Mouse (Mus musculus) heart, adult 9 months (tissue): ENCODE data around the gene Cep55.

Source experiments
- DNase-seq, 2 experiments: peaks; one replicate each; pipeline ENCODE4 v3.0.0; 2022; ENCODE audit warnings: low spot score in 2 of 2

The Cep55 gene

DNA sequence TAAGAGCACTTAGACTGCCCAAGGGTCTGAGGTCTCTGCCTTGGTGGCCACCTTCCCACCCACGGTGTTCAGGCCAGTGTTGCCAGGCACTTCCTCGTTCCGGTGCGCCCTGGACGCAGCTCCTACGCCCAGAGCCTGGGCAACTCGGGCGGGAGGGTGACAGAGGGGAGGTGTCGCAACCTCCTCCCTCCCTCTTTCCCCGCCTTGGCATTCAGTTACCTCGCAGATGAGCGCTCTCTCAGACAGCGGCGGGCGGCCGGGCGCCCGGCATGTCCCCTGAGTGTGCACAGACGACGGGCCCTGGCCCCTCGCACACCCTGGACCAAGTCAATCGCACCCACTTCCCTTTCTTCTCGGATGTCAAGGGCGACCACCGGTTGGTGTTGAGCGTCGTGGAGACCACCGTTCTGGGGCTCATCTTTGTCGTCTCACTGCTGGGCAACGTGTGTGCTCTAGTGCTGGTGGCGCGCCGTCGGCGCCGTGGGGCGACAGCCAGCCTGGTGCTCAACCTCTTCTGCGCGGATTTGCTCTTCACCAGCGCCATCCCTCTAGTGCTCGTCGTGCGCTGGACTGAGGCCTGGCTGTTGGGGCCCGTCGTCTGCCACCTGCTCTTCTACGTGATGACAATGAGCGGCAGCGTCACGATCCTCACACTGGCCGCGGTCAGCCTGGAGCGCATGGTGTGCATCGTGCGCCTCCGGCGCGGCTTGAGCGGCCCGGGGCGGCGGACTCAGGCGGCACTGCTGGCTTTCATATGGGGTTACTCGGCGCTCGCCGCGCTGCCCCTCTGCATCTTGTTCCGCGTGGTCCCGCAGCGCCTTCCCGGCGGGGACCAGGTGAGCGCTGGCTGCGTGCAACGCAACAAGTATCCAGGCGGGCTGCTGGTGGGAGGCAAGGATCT is 42.3 kb downstream of the Cep55 start, which contains the start of gene Ffar4:
Ffar4 (plus strand) TSS at position 214 of the 901 bp plus-strand sequence.
- DNase-seq = no peak

DNA sequence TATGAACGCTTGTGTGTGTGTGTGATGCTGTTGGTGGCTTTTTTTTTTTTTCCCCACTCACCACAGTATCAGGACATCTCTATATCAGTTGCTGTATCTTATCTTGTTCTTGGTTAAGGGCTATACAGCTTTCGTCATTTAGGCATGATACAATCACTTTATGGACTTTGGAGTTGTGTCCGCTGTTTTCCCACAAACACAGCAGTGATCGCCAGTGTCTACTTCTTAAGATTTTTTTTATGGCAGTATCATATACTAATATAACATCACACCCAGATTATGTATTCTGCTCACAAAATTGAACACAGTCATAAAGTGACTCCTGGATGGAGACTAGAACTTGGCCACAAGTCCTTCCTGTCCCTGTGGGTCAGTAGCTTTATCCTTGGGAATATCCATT is 53.1 kb downstream of the Cep55 start:
- no peak for DNase-seq

DNA sequence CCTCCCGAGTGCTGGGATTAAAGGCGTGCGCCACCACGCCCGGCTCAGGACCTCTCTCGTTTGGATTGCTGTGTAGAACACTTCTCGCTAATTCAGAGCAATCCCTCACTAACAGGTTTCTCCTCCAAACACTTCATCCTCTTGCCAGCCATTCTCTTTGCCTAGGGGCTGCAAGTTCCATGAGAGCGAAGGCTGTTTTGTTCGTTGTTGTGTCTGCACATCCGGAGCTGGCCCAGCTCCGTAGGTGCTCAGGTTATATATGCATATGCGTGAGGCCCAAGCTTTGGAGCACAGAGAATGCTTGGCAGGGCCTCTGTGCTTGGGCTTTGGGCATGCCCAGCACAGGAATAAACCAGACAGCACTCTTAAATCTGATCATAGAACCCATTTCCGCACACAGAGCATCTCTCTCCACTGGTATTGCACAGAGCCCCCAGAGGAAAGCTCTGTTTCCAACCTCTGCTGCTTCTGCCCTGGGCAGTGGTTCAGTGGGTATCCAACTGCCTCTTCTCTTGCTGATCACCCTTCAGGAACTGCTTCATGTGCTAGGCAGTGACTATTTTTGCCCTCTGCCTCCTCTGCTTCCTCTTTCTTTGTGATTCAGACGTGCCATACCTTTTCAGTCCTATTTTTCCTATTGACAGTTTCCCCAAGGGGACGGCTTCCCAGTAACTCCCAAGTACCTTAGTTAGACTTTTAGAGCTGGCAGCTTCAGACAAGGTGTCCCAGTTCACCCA is 54.9 kb downstream of the Cep55 start:
- no peak for DNase-seq

DNA sequence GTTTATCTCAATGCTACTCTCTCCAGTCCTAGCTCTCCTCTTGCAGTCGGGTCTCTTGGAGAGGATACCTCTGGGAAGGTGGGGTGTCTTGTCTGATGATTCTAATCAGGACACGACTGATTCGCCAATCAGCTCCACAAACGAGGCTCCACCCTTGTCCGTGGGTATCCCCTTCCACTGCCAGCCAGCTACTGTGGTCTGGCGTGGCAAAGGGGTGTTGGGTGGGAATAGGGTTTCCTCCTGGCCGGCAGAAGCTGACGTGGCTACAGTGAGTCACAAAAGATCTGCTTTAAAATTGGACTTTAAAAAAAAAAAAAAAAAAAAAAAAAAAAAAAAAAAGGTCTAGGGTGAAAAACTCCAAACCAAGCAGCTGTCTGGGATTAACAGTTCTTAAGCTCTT is 56.2 kb downstream of the Cep55 start:
- no peak for DNase-seq

DNA sequence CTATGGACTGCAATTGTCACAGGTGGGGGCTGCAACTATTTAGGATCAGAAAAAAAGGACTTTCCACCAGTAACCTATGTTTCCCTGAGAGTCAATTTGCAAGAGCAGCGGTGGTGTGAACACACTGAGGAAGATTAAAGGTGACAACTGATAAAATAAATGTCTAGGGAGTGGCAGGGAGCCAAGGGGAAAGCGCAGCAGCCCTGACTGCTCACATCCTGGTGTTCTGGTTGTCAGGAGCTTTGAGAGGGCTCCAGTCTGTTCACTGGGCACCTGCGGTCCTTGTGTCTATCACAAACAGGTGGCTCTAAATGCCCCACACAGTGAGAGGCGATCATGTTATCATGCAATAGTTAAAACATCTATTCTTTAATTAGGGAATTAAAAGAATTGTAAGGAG is 57.8 kb downstream of the Cep55 start:
- DNase-seq = no peak

DNA sequence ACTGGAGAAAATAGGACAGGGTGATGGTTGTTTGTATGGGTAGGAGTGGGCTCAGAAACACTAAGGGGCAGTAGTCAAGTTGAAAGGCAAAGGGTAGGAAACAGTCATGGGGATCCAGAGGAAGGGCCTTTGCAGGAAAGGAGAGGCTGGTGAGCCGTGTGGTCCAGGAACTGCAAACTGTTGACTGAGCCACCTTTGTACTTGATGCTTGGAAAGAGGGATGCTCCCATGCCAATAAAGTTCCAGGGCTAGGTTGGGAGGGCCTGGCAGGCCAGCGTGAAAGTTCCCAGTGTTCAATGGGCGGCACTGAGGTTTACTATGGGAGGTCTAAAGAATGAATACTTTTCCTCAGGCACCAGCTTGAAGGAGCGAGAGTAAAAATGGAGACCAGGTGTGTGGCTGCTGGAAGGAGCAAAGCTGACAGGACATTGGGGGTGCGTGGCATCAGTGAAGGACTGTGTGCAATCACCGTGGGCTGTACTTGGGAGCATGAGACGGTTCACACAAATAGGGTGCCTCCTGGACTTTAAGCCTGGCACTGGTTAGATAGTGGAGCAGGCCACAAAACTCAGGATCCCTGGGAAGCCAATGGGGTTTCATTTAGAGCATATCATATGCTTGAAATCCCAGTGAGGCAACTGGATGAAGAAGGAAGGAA is 60.2 kb downstream of the Cep55 start:
- no peak for DNase-seq

DNA sequence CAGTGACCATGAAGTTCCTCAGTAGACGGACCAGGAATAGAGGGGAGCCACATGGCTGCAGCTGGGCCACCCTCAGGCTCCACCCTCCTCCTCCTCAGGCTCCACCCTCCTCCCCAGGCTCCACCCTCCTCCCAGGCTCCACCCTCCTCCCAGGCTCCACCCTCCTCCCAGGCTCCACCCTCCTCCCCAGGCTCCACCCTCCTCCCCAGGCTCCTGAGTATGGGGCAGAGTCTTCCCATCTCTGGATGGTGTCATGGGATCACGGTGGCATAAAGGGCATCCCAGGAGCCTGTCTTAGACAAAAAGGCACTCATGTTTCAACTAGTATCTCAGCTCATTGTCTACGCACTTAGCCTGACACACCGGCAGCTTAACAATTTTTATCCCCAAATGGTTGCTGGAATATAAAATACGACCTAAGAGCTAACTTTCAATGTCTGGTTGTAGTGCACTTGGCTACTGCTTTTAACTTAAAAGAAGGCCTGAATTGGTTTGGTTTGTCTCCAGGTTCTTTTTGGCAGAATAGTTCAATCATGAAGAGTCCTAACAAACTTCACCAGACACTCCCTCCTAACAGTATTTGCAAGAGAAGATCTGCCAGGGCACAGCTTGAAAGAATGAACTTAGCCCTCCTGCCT is 65.4 kb downstream of the Cep55 start:
- DNase-seq = no peak

DNA sequence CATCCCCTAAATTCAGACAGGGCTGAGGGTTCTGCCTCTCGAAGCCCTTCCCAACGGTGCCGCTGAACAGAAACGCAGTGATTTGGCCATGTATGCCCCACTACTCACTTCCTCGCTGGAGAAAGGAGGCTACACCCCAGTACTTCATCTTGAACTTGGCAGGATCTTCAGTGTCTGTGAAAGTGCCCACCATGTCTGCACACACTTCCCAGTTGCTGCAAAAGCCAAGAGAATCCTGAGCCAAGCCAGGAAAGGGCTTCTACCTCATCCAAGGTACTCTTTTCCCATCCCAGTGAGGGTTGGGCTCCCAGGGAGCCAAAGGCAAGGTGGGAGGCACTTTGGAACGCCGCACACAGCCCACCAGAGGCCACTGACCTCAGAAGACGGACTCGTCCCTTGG is 69.1 kb downstream of the Cep55 start:
- DNase-seq = no peak
